Mouse (Mus musculus) gastrocnemius, postnatal 36 days (tissue): Measurements from ENCODE around the gene Rapgef3. TPM values are rescaled to one million over a fixed set of nuclear protein-coding genes. Genes with fewer than 3 reads are reported as not detected.

Experiments
- DNase-seq, 2 experiments: peaks; one replicate each; pipeline ENCODE4 v3.0.0; 2022
- intact Hi-C: fragments of 180-260 bp; cut with DNase I; formaldehyde crosslinking; loops from one replicate; pipeline ENCODE4 v1.15.1; 2025
- total RNA-seq, 2 experiments: library from RNA; stranded (reverse); gene quantifications; 2 replicates each; pipeline ENCODE4 v1.2.3; 2021

Gene Rapgef3
- total RNA-seq, 2 experiments from 2014 or later = 5.1 to 7.7 TPM

DNA sequence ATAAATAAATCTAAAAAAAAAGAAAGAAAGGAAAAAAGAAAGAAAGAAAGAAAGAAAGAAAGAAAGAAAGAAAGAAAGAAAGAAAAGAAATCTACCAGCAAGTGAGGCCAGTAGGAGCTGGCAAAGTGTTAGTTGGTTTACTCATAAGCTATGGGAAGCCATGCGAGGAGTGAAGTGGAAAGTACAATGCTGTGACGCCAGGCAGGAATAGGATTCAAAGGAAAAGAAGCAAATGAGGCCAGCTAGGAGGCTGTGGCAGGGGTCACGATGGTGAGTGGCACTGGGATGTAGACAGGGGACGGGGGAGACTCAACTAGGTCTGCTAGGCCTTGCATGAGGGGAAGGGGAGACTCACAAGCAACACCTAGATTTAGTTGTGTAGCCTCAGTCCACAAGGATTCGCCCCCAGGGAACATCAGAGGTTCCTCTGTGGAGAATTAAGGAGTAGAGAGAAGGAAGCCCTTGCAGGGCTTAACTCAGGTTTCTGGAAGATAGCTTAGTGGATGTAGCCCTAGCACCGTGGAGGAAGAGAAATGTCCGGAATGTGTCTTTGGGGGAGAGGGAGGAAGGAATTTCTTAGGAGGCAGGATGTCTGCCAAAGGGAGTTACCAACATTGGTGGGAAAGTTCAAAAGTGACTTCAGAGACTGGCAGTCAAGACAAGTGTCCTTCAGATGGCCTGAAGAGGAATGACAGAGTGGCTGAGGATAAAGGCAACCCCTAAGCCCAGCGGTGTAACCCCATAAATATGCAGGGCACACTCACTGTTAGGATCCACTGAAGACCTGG, 10.7 kb upstream of the Rapgef3 start, which contains the start of gene Slc48a1:
Gene Slc48a1, plus strand, starts transcription at position 210 of the 788 bp plus-strand sequence.
- DNase-seq = no peak
- intact Hi-C loops = no loop called here

DNA sequence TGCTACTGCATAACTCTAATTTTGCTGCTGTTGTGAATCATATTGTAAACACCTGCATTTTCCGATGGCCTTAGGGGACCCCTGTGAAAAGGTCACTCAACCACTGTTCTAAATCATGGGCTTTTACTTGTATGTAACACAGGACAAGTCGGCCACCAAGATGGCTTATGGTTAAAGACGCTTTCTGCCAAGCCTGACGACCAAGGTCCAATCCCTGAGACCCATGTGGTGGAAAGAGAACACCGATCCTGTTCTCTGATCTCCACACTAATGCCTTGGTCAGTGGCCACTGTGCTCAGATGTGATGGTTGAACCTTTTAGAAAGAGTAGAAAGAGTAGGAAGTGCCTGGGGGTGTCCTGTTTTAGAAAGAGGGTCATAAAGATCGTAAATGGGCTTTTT, 9.1 kb upstream of the Rapgef3 start:
- intact Hi-C loops = loop anchor here (2.0 kb wide), 1 partner anchor 58 kb away; no protein-coding TSS in a partner anchor

DNA sequence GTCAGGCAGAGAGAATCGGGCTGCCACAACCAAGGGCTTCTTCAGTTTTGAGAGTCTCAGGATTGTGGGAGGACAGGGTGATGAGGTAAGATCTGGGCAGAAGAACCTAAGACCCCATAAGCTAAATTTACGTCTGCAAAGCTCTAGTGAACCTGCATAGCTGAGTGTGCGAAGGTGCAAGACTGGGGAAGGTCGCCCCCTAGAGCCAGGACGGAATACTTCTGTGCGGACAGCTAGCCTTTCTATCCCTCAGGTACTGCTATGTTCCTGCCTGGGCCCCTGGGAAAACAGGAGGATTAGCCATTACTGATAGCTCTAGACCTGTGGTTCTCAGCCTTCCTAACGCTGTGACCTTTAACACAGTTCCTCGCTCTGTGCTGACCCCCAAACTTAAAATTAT, 8.7 kb upstream of the Rapgef3 start:
- peak; percentile 67 for DNase-seq
- intact Hi-C loops = loop anchor here (2.0 kb wide), 1 partner anchor 58 kb away; no protein-coding TSS in a partner anchor

More for the DNA sequence above, 9.1 kb upstream of the Rapgef3 start:
- DNase-seq = no peak

DNA sequence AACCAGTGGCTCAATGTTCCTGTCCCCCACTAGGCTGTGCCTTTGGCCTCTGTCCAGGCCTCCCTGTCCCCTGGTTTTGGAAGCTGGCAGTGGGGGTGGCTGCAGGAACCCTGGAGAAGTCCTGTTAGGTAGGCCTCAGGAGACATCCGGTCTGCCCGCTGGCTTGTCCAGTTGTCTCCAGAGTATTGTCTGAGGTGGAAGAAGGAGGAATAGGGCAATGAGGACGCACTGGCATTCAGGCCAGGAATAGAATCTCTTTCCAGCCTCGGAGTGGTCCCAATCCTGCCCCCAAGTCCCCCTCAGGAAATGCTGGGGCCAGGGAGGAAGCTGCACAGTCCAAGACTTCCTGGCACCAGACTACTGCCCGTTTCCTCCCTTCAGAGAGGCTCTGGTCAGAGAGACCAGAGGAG, 6.2 kb upstream of the Rapgef3 start:
- no peak for DNase-seq
- intact Hi-C loops = no loop called here

DNA sequence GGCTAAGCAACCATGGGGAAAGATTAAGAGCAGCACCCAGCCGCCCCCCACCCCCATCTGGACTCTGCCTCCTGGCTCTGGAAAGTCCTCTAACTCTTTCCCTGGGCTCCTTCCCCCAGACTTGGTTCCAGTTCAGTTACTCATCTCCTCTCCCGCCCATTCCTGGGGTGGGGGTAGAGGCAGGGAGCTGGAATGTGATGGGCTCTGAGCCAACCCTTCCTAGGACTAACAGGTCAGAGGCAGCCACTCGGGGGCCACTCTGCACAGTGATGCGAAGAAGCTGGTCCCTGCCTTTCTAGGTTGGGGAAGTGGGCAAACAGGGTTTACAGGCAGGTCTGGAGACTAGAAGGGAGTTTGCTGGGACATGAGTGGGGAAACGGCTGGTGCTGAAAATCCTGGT, 5.3 kb upstream of the Rapgef3 start:
- intact Hi-C loops = no loop called here

DNA sequence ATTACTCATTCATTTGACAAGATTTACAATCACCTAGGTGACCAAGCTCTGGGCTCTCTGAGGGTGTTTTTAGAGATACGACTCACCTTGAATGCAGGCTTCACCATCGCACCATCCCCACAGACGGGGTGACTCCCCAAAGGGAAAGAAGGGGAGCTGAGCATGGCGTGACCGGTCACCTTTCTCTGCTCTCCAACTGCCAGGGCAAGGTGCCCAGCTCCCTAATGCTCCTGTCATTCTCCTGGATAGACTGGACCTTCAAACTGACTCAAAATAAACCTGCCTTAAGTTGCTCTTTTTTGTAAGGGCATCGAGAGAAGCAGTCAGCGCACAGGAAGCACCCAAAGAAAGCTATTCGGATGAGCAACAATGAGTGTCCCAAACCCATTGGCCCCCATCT, 2.5 kb upstream of the Rapgef3 start:
- intact Hi-C loops = no loop called here

More for the DNA sequence above, 5.3 kb upstream of the Rapgef3 start:
- peak in 1 of 2 experiments; percentile 73 for DNase-seq

DNA sequence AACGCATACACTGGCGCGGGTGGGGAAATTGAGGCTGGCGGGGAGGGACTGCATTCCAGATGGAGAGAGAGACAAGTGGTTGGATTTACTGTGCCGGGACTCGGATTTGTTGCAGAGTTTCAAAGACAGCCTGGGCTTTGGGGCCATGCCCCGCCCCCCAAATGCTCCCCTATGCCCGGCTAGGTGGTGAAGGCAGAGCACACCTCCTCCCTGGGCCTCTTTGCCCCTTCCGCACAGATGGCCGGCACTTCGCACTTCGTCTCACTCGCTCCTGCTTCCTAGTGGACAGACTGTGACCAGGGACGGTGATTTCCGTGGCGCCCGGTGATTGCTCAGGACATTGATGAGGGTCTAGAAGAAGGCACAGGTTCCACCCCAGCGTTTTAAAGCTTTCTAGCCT, 420 bp upstream of the Rapgef3 start:
- DNase-seq = no peak
- intact Hi-C loops = no loop called here

More for the DNA sequence above, 2.5 kb upstream of the Rapgef3 start:
- DNase-seq = no peak

DNA sequence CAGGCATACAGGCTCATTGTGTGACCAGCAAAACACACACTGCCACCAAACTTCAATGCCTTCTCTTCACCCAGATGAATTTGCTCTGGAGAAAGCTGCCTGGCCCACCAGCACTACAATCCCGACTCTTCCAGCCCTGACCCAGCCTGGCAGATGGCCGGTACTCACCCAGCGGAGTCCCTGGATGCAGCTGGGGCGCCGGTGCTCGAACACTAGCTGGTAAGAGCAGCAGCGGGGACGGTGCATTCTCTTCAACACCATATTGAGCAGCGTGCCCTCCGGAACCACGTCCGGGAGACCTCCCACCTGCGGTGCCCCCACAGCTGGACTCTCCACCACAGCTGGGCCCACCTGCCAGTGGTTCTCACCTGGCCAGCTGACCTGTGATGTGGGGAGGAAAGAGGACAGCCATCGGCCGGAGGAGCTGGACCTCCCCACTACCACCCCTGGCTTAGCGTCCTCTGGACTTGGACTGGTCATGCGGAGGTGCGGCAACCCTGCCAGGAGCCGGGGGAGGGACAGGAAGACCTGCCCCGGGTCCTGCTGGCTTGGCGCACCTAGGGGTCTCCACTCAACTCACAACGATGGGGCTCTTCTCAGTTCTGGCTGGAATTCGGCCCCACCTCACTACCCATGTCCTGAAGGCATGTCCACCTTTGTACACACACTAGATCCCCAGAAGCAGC, 1.0 kb downstream of the Rapgef3 start:
- DNase-seq = no peak

DNA sequence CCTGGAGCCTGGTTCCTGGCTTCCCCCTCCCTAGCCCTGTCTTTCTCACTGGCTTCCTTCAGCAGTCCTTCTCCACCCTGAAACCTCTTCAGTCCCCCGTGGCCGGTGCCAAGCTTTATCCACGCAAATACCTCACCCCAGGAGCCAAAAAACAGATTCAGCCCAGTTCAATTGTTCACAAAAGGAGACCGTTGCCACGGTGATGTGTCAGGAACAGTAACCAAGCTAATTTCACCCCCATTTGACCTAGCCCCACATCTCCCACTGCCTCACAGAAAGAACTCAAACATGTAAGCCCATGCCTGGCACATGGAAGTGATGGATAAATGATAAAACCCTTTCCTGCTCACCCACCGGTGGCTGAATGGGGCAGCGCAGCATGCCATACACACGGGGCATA, 1.6 kb downstream of the Rapgef3 start:
- DNase-seq = no peak
- intact Hi-C loops = loop anchor here (2.0 kb wide), 1 partner anchor 45 kb away; no protein-coding TSS in a partner anchor

More for the DNA sequence above, 1.0 kb downstream of the Rapgef3 start:
- intact Hi-C loops = loop anchor here (2.0 kb wide), 1 partner anchor 46 kb away; no protein-coding TSS in a partner anchor

DNA sequence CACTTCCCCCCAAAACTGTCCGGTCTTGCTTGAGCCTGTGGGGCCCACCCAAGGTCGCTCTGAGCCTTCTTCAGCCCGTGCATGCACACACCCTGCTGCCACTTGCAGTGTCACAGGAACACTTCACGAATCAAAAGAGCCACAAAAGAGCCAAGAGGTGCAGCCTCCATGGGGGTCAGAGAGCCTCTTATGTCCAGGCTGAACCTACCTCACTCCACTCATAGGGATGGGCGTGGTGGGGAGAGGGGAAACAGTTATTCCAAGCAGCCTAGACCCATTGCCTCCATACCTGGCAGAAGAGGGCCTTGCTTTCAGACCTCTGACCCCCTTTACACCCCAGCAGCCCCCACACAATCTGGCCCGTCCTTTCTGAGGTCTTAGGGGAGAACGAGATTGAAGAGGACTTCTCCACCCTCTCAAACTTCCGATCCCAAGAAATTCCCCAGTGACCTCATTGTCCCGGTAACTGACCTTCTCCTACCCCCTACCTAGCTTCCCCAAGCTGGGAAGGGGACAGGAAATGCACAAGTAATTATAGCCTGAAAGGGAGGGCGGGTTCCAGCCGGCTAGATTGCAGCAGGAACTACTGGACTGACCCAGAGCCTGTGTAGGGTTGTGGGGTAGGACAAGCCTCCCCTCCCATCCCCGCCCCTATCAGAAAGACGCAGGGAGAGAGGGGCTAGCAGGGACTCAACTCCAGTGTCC, 2.5 kb downstream of the Rapgef3 start:
- intact Hi-C loops = no loop called here
- DNase-seq = no peak

DNA sequence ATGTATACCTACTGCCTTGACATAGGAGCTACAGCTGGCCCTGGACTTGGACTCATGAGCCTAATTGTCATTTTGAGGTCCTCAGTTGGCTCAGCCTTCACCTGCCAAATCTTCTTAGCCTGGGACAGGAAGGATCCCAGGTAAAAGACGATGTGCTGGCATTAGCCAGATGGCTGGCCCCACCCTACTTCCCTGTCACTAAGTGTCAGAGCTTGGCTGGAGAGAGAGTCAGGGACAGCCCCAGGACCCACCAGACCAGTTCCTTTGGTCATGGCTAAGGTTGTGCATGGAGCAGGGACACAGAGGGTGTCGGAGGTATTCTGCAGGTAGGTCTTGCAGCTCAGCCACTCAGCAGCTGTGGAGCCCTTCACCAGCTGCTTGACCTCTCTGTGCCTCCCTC, 3.2 kb downstream of the Rapgef3 start:
- DNase-seq = no peak
- intact Hi-C loops = no loop called here

DNA sequence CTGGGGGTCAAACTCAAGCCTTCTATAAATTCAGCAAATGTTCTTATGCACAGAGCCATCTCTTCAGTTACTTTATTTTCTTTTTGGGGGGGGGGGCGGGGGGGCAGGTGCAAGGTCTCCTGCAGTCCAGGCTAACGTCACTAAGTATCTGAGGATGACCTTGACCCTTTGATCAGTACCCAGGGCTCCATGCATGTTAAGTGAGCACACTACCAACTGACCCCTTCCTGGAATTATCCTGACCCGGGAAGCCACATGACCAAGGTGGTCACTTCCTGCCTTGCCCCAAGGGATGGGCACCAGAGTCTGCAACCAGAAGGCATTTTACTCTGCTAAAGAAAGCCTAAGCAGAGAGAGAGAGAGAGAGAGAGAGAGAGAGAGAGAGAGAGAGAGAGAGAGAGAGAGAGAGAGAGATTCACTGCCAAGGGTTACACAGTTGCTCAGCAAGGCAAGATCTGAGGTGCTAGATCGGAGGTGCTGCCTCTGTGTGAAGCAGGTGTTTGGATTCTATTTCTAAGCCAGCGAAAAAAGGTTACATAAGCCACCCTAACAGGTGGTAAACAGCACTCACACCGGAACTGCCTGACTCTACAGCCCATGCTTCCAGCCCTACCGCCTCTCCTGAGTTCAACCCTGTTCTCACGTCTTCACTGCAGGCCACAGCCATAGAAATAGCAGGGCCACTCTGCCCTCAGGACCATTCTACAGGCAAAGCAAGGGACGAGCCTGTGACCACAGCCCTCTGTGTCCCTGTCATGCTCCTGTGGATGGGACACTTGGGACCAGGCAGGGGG, 4.3 kb downstream of the Rapgef3 start:
- intact Hi-C loops = no loop called here
- no peak for DNase-seq

DNA sequence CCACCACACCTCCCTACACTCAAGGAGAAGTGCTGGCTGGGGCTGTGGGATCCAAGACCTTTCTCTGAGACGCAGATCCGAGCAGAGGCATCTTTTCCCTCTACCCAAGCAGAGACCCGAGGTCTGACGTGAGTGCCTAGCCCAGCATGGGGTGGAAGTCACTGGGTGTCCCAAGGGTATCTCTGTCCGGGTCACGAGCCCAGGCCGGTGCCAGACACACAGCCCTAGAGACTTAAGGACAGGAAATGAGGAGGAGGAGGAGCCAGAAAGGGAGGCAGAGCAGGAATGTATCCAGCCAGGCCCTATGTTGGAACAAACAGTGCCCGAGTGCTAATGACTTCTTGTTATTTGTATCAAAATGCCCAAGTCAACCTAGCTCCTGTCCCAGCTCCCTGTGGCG, 5.0 kb downstream of the Rapgef3 start:
- intact Hi-C loops = no loop called here
- peak in 1 of 2 experiments; percentile 46 for DNase-seq

DNA sequence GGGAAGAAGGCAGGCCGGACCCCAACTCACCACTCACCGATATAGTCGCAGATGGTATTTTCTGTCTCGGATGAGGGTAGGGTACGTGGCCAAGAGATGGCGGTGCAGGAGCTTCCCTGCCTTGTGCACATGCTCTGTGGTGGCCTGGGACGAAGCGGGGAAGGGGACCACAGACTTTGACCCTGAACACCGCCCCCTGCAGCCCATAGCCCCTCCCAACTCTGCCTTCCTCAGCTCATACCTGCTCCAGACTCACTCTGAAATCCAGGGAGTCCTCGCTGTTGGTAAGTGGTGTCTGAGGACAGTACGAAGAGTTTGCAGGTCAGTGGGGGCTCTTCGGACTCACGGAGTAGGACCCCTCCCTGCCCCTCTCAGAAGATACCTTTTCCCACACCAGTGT, 6.3 kb downstream of the Rapgef3 start:
- intact Hi-C loops = no loop called here
- no peak for DNase-seq

DNA sequence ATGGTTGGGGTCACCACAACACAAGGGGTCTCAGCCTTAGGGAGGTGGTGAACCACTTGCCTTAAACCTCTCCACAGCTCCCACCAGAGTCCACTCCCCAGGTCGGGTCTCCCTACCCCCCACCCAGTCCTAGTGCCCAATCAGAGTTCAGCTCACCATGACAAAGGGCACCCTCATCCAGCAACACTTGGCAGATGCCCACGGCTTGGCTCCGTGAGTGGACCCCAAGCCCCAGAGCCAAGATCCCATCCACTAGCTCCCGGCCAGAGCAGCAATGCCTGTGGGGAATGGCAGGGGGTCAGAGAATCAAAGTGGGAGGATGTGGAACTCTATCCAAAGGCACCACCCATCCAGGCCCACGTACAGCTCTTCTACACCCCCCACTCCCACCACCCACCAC, 6.8 kb downstream of the Rapgef3 start:
- no peak for DNase-seq

DNA sequence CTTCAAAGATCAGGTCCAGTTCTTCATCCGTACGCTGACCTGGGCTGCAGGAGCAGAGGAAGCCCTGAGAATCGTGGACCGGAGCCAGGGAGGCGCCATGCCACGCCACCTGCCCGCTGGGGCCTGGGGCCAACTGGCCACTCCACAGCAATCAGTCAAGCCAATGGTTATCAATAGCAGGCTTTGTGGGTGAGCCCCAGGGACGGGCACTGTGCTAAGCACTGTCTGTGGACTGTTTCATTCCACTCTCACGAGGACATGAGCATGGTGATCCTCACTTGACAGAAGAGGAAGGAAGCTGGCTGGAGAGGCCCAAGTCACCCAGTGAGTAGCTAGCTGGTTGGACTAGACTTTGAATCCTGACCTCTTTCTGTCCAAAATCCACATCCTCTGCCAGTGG, 7.8 kb downstream of the Rapgef3 start:
- intact Hi-C loops = no loop called here
- DNase-seq = no peak

More for the DNA sequence above, 6.8 kb downstream of the Rapgef3 start:
- intact Hi-C loops = no loop called here

DNA sequence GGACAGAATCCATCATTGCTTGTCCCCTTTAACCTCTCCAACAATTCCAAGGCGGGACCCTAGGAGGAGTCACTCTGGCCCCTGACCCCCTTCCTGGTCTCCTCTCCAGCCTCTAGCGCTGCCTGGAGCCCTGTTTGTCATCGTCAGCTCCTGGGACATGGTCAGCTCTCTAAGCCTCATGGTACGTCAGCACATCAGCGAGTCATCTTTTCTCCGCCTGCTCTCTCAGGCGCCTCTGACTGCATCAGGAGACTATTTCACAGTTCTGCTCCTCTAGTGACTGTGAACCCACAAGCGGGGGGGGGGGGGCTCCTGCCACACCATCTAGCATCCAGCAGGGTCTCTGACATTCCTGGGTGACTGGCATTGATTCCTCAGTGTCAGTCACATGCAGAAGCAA, 12.4 kb downstream of the Rapgef3 start:
- intact Hi-C loops = no loop called here
- DNase-seq = no peak

DNA sequence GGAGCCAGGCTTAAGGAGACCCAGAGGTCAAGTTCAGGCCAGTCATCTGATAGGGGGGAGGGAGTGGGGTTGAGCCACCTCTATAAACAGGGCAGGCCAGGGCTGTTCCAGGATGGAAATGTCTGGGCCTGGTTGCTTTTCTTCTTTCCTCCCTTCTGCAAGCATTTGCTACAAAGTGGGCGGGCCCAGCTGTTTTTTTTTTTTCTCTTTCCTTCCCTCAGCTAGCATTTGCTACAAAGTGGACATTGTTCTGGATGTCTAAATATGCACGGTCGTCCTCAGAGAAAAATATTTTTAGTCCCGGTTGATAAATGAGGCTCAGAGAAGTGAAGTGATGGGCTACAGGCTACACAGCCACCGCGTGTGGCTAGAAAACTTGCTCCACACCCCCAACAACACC, 13.3 kb downstream of the Rapgef3 start:
- intact Hi-C loops = no loop called here
- no peak for DNase-seq

DNA sequence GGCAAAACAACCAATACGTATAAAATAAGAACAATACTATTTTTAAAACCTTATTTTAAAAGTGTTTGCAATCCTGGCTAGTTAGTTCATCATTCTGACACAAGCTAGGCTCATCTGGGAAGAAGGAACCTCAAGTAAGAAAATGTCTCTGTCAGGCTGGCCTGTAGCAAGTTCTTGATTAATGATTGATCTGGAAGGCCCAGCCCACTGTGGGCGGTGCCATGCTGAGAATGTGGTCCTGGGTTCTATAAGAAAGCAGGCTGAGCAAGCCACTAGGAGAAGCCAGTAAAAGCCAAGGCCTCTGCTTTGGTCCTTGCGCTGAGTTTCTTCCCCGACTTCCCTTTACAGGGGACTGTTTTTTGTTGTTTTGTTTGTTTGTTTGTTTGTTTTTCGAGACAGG, 15.3 kb downstream of the Rapgef3 start:
- intact Hi-C loops = no loop called here
- DNase-seq = no peak

DNA sequence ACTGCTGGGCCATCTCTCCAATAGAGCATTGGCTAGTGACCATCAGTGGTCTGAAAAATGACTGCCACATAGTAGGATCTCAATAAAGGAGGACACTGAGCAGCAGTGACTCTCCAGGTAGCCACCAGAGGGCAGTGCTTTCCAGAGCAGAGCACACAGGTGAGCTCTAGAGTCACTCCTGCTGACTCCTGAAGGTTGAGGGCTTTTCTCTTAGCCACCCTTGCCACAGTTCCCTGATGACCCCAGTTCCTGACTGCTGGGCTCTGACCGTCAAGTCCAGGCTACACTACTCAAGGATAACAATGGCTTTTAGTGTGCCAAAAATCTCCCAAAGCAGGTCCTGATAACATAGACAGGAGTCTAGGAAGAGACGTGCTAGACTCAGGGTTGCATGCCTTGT, 16.1 kb downstream of the Rapgef3 start:
- no peak for DNase-seq
- intact Hi-C loops = no loop called here
